Mouse (Mus musculus): ENCODE results near the gene Spta1. TPM values are rescaled to one million over a fixed set of nuclear protein-coding genes. Genes with fewer than 3 reads are reported as not detected.

Gene Spta1
- polyA plus RNA-seq, 1 experiment from 2014 or later, result 3.8 TPM

Other genes with a start within 250 kb of the Spta1 start
- 0.77 and 4.1 TPM in 2 replicates for gene Mndal, start 230.3 kb upstream of the Spta1 start, polyA plus RNA-seq (2016; fragmentation: Nextera tagmentation; extraction: Ambion mirVana)
- not detected in 2 replicates for gene Ifi203, start 230.1 kb upstream of the Spta1 start, polyA plus RNA-seq (2016; fragmentation: Nextera tagmentation; extraction: Ambion mirVana)
- not detected in 2 replicates for gene Ifi202b, start 190.0 kb upstream of the Spta1 start, polyA plus RNA-seq (2016; fragmentation: Nextera tagmentation; extraction: Ambion mirVana)
- gene Ifi205, start 141.0 kb upstream of the Spta1 start, polyA plus RNA-seq (2016; fragmentation: Nextera tagmentation; extraction: Ambion mirVana), result 1.2 and 2.6 TPM in 2 replicates
- 0.13 TPM in 1 of 2 replicates, not detected in the other for gene Olfr433, start 132.1 kb upstream of the Spta1 start, polyA plus RNA-seq (2016; fragmentation: Nextera tagmentation; extraction: Ambion mirVana)
- gene Olfr432, start 123.6 kb upstream of the Spta1 start, polyA plus RNA-seq (2016; fragmentation: Nextera tagmentation; extraction: Ambion mirVana), result not detected in 2 replicates
- gene Olfr430, start 106.2 kb upstream of the Spta1 start, polyA plus RNA-seq (2016; fragmentation: Nextera tagmentation; extraction: Ambion mirVana), result not detected in 2 replicates
- not detected in 2 replicates for gene Olfr429, start 88.4 kb upstream of the Spta1 start, polyA plus RNA-seq (2016; fragmentation: Nextera tagmentation; extraction: Ambion mirVana)
- gene Olfr427, start 75.9 kb upstream of the Spta1 start, polyA plus RNA-seq (2016; fragmentation: Nextera tagmentation; extraction: Ambion mirVana), result not detected in 2 replicates
- gene Olfr231, start 51.6 kb upstream of the Spta1 start, polyA plus RNA-seq (2016; fragmentation: Nextera tagmentation; extraction: Ambion mirVana), result not detected in 2 replicates
- not detected in 2 replicates for gene Olfr424, start 41.3 kb upstream of the Spta1 start, polyA plus RNA-seq (2016; fragmentation: Nextera tagmentation; extraction: Ambion mirVana)
- 0.09 TPM in 1 of 2 replicates, not detected in the other for gene Olfr420, start 17.1 kb upstream of the Spta1 start, polyA plus RNA-seq (2016; fragmentation: Nextera tagmentation; extraction: Ambion mirVana)
- gene Olfr419, start 79.3 kb downstream of the Spta1 start, polyA plus RNA-seq (2016; fragmentation: Nextera tagmentation; extraction: Ambion mirVana), result not detected in 2 replicates
- gene Mptx1, start 157.7 kb downstream of the Spta1 start, polyA plus RNA-seq (2016; fragmentation: Nextera tagmentation; extraction: Ambion mirVana), result not detected in 2 replicates
- gene Olfr417, start 192.3 kb downstream of the Spta1 start, polyA plus RNA-seq (2016; fragmentation: Nextera tagmentation; extraction: Ambion mirVana), result not detected in 2 replicates
- not detected in 2 replicates for gene Olfr248, start 218.3 kb downstream of the Spta1 start, polyA plus RNA-seq (2016; fragmentation: Nextera tagmentation; extraction: Ambion mirVana)

All from heart, embryonic 10.5 days (tissue).